Mouse (Mus musculus) hindbrain, embryonic 12.5 days (tissue): ENCODE data around the gene Arid3c. TPM values are rescaled to one million over a fixed set of nuclear protein-coding genes. Genes with fewer than 3 reads are reported as not detected.

Experiments
- ATAC-seq: fragments of 200-750 bp; cut with Nextera tagmentation; 2 replicates; pipeline ENCODE4 v1.8.0; 2017; ENCODE audit warnings: moderate TSS enrichment; ENCODE audit not compliant: low FRiP score
- H3K27ac ChIP-seq: fragments of 300-500 bp; sonication (generic); 2 replicates; pipeline ENCODE4 v1.5.1; 2016; ENCODE audit warnings: mild to moderate bottlenecking
- H3K27me3 ChIP-seq: fragments of 300-500 bp; sonication (generic); 2 replicates; pipeline ENCODE4 v1.6.1; 2016; ENCODE audit warnings: mild to moderate bottlenecking
- H3K36me3 ChIP-seq: fragments of 300-500 bp; sonication (generic); 2 replicates; pipeline ENCODE4 v1.6.1; 2016; ENCODE audit warnings: mild to moderate bottlenecking
- H3K4me1 ChIP-seq: fragments of 300-500 bp; sonication (generic); 2 replicates; pipeline ENCODE4 v1.6.1; 2016
- H3K4me2 ChIP-seq: fragments of 300-500 bp; sonication (generic); replicated peaks from 2 replicates; pipeline ENCODE4 v1.6.1; 2016; ENCODE audit warnings: mild to moderate bottlenecking
- H3K4me3 ChIP-seq: fragments of 300-500 bp; sonication (generic); 2 replicates; pipeline ENCODE4 v1.5.1; 2016; ENCODE audit warnings: mild to moderate bottlenecking
- H3K9ac ChIP-seq: fragments of 300-500 bp; sonication (generic); 2 replicates; pipeline ENCODE4 v1.6.1; 2016; ENCODE audit warnings: mild to moderate bottlenecking, moderate library complexity
- H3K9me3 ChIP-seq: fragments of 300-500 bp; sonication (generic); replicated peaks from 2 replicates; pipeline ENCODE4 v1.6.1; 2016; ENCODE audit warnings: mild to moderate bottlenecking
- WGBS: fragments of 180-500 bp; shearing (Covaris S2); methylation state at CpG from one replicate; pipeline ENCODE4 v1.1.7; 2016; 5-methylcytosine and 5-hydroxymethylcytosine counted together
- polyA plus RNA-seq: library from polyadenylated mRNA; unstranded; fragments of >200 nt; fragmentation: Nextera tagmentation; extraction: Ambion mirVana; gene quantifications from 2 replicates; pipeline ENCODE4 v1.2.1, GENCODE M21; 2016

Gene Arid3c
- polyA plus RNA-seq, 1 experiment from 2014 or later = 1.1 TPM

GRCm38 (mm10) chr4:41741158-41741560 is 10.2 kb upstream of the Arid3c start:
- H3K4me3 ChIP-seq = peak overlapping the region; percentile 69
- peaks cover 17% of the 10 kb centered on the region for H3K4me1 ChIP-seq
- peaks cover 4% of the 10 kb centered on the region for H3K9me3 ChIP-seq
- H3K36me3 ChIP-seq = peaks cover 13% of the 10 kb centered on the region; the same call in 1 of the 2 replicates
- H3K27ac ChIP-seq = peak overlapping the region; percentile 87
- H3K4me2 ChIP-seq = peak overlapping the region; percentile 90
- WGBS = under 1% methylated on average over 27 of the region's 27 CpGs
- H3K27me3 ChIP-seq = no peaks in the 10 kb centered on the region
- ATAC-seq = peak; percentile 97
- H3K9ac ChIP-seq = peak overlapping the region; percentile 77

- peak overlapping the region; percentile 90 for H3K4me2 ChIP-seq
- H3K4me1 ChIP-seq = peaks cover 17% of the 10 kb centered on the region
- 1% methylated on average over 48 of the region's 48 CpGs for WGBS
- peak overlapping the region; percentile 69 for H3K4me3 ChIP-seq
- H3K9ac ChIP-seq = peak overlapping the region; percentile 77
- H3K9me3 ChIP-seq = no peaks in the 10 kb centered on the region; the same call in 1 of the 2 replicates
- ATAC-seq = peak; percentile 85
- H3K27me3 ChIP-seq = no peaks in the 10 kb centered on the region
- H3K27ac ChIP-seq = peak overlapping the region; percentile 87
- H3K36me3 ChIP-seq = peaks cover 13% of the 10 kb centered on the region; the same call in 1 of the 2 replicates
Measured at GRCm38 (mm10) chr4:41740380-41741157, 9.6 kb upstream of the Arid3c start.

- H3K27ac ChIP-seq = no peak overlapping the region
- H3K27me3 ChIP-seq = no peaks in the 10 kb centered on the region
- H3K9ac ChIP-seq = 0 out of 2 replicates have a peak overlapping the region, but pooled peaks have one; percentile 24
- peak overlapping the region; percentile 90; the same call in 1 of the 2 replicates for H3K4me2 ChIP-seq
- WGBS = 96% methylated on average over 13 of the region's 13 CpGs
- H3K36me3 ChIP-seq = peaks cover 13% of the 10 kb centered on the region; the same call in 1 of the 2 replicates
- H3K4me3 ChIP-seq = no peak overlapping the region
- no peak for ATAC-seq
- H3K9me3 ChIP-seq = no peaks in the 10 kb centered on the region; the same call in 1 of the 2 replicates
- H3K4me1 ChIP-seq = peaks cover 17% of the 10 kb centered on the region
Measured at GRCm38 (mm10) chr4:41739260-41739659, 8.3 kb upstream of the Arid3c start.

- H3K9ac ChIP-seq = no peak overlapping the region
- WGBS = 53% methylated on average over 1 of the region's 1 CpGs
- H3K27me3 ChIP-seq = peaks cover 7% of the 10 kb centered on the region
- no peak overlapping the region for H3K27ac ChIP-seq
- no peak overlapping the region for H3K4me2 ChIP-seq
- no peak for ATAC-seq
- H3K4me1 ChIP-seq = peaks cover 17% of the 10 kb centered on the region
- no peaks in the 10 kb centered on the region; the same call in 1 of the 2 replicates for H3K9me3 ChIP-seq
- no peak overlapping the region for H3K4me3 ChIP-seq
- peaks cover 13% of the 10 kb centered on the region; the same call in 1 of the 2 replicates for H3K36me3 ChIP-seq
Measured at GRCm38 (mm10) chr4:41738256-41738603, 7.3 kb upstream of the Arid3c start.

- H3K27ac ChIP-seq = no peak overlapping the region
- peaks cover 17% of the 10 kb centered on the region for H3K4me1 ChIP-seq
- H3K4me3 ChIP-seq = no peak overlapping the region
- ATAC-seq = 0 out of 2 replicates have a peak, but pooled peaks have one; percentile 12
- H3K9ac ChIP-seq = no peak overlapping the region
- 50% methylated on average over 8 of the region's 8 CpGs for WGBS
- H3K4me2 ChIP-seq = no peak overlapping the region
- H3K36me3 ChIP-seq = peaks cover 13% of the 10 kb centered on the region; the same call in 1 of the 2 replicates
- H3K9me3 ChIP-seq = no peaks in the 10 kb centered on the region; the same call in 1 of the 2 replicates
- peaks cover 12% of the 10 kb centered on the region for H3K27me3 ChIP-seq
Measured at GRCm38 (mm10) chr4:41737602-41738255, 6.8 kb upstream of the Arid3c start.

GRCm38 (mm10) chr4:41726826-41727621 is 3.9 kb downstream of the Arid3c start:
- peak; percentile 55 for ATAC-seq
- H3K4me1 ChIP-seq = peaks cover 37% of the 10 kb centered on the region
- H3K36me3 ChIP-seq = no peaks in the 10 kb centered on the region
- H3K9me3 ChIP-seq = no peaks in the 10 kb centered on the region
- no peak overlapping the region for H3K9ac ChIP-seq
- H3K27me3 ChIP-seq = peaks cover 83% of the 10 kb centered on the region
- peak overlapping the region; percentile 52 for H3K27ac ChIP-seq
- no peak overlapping the region for H3K4me3 ChIP-seq
- H3K4me2 ChIP-seq = peak overlapping the region; percentile 21
- 11% methylated on average over 20 of the region's 20 CpGs for WGBS

GRCm38 (mm10) chr4:41722918-41723351 is 8.0 kb downstream of the Arid3c start, which contains the start of gene Dctn3:
Gene Dctn3 (minus strand): TSS chr4:41723170.
- Histone ChIP-seq H3K27me3 (peaks cover 45% of the 10 kb centered on the region), H3K9ac (peak within 1 kb of the TSS; percentile 89), H3K4me1 (peaks cover 34% of the 10 kb centered on the region), H3K4me2 (peak within 1 kb of the TSS; percentile 81), H3K4me3 (peak within 1 kb of the TSS; percentile 85), H3K36me3 (peaks cover 18% of the 10 kb centered on the region), H3K27ac (peak within 1 kb of the TSS; percentile 62; the same call in 1 of the 2 replicates), H3K9me3 (no peaks in the 10 kb centered on the region)
- WGBS = under 1% methylated on average over 27 of the region's 27 CpGs
- peak; percentile 91 for ATAC-seq

GRCm38 (mm10) chr4:41716834-41717233 is 14.1 kb downstream of the Arid3c start:
- Histone ChIP-seq H3K27ac (no peak overlapping the region), H3K4me1 (peaks cover 23% of the 10 kb centered on the region), H3K9ac (peak overlapping the region; percentile 13), H3K4me2 (no peak overlapping the region), H3K4me3 (no peak overlapping the region), H3K36me3 (peaks cover 36% of the 10 kb centered on the region), H3K27me3 (no peaks in the 10 kb centered on the region), H3K9me3 (no peaks in the 10 kb centered on the region)
- ATAC-seq = no peak
- WGBS = 63% methylated on average over 6 of the region's 6 CpGs

GRCm38 (mm10) chr4:41715596-41715995 is 15.3 kb downstream of the Arid3c start:
- peaks cover 28% of the 10 kb centered on the region for H3K4me1 ChIP-seq
- 87% methylated on average over 5 of the region's 5 CpGs for WGBS

GRCm38 (mm10) chr4:41715082-41715481 is 15.9 kb downstream of the Arid3c start:
- Histone ChIP-seq H3K4me3 (no peak overlapping the region), H3K4me2 (no peak overlapping the region), H3K27ac (no peak overlapping the region), H3K27me3 (no peaks in the 10 kb centered on the region), H3K4me1 (peaks cover 28% of the 10 kb centered on the region), H3K36me3 (peaks cover 36% of the 10 kb centered on the region), H3K9ac (no peak overlapping the region), H3K9me3 (no peaks in the 10 kb centered on the region)
- 81% methylated on average over 8 of the region's 8 CpGs for WGBS
- ATAC-seq = no peak

More at GRCm38 (mm10) chr4:41715596-41715995, 15.3 kb downstream of the Arid3c start:
- no peak overlapping the region for H3K4me3 ChIP-seq
- H3K27ac ChIP-seq = no peak overlapping the region
- no peak for ATAC-seq
- H3K9me3 ChIP-seq = no peaks in the 10 kb centered on the region
- H3K9ac ChIP-seq = no peak overlapping the region
- H3K36me3 ChIP-seq = peaks cover 36% of the 10 kb centered on the region
- no peaks in the 10 kb centered on the region for H3K27me3 ChIP-seq
- no peak overlapping the region for H3K4me2 ChIP-seq

- H3K4me2 ChIP-seq = peak overlapping the region; percentile 84
- H3K9me3 ChIP-seq = no peaks in the 10 kb centered on the region
- H3K27me3 ChIP-seq = no peaks in the 10 kb centered on the region
- no peak overlapping the region for H3K9ac ChIP-seq
- no peak overlapping the region for H3K27ac ChIP-seq
- H3K4me1 ChIP-seq = peaks cover 28% of the 10 kb centered on the region
- peak overlapping the region; percentile 77 for H3K4me3 ChIP-seq
- peaks cover 31% of the 10 kb centered on the region for H3K36me3 ChIP-seq
- ATAC-seq = no peak
- 17% methylated on average over 8 of the region's 8 CpGs for WGBS
Measured at GRCm38 (mm10) chr4:41714276-41714675, 16.7 kb downstream of the Arid3c start.
